ENCODE assay signal across 8 mouse cellular contexts in genomic region chr2:127271042-127271515, GRCm38 (mm10). TPM values are rescaled to one million over a fixed set of nuclear protein-coding genes. Genes with fewer than 3 reads are reported as not detected.
DNase-seq lines count a peak whose midpoint lies in the region; ATAC-seq and TF ChIP-seq lines count a peak whose summit lies in the region.

No protein-coding gene starts in this region.

- H3K27me3 ChIP-seq in forebrain, embryonic 13.5 days: no peaks in the 10 kb centered on the region
- H3K27me3 ChIP-seq in kidney, postnatal 0 days (ENCODE audit: insufficient read depth, low read length): no peaks in the 10 kb centered on the region

- peak; percentile 37 for DNase-seq in layer of hippocampus, adult 11-12 months (ENCODE audit: low spot score)
- no peak for DNase-seq in layer of hippocampus, postnatal 10 days (ENCODE audit: low spot score in 2 of 2)
- DNase-seq in adipocyte (ENCODE audit: low spot score): peak; percentile 65
- peak; percentile 35 for DNase-seq in kidney, postnatal 0 days (ENCODE audit: low spot score)
- no peak for DNase-seq in urinary bladder, postnatal 10 days (ENCODE audit: low spot score)
- no peak for DNase-seq in layer of hippocampus, adult 8-10 months (ENCODE audit: low spot score in 2 of 2)

- H3K4me3 ChIP-seq in forebrain, embryonic 13.5 days: peak overlapping the region; percentile 93
- H3K4me3 ChIP-seq in kidney, postnatal 0 days (replicated peaks; ENCODE audit: low read depth, low read length): peak overlapping the region; percentile 91
- peak overlapping the region; percentile 63 for H3K4me3 ChIP-seq in macrophage (ENCODE audit: inconsistent target)

- H3K4me2 ChIP-seq in forebrain, embryonic 13.5 days: peak overlapping the region; percentile 85
- H3K4me2 ChIP-seq in kidney, postnatal 0 days (ENCODE audit: low read length): peak overlapping the region; percentile 88

- no peak for ATAC-seq in forebrain, embryonic 13.5 days
- no peak for ATAC-seq in kidney, postnatal 0 days (replicated peaks; ENCODE audit: low FRiP score, low read depth)

- H3K27ac ChIP-seq in forebrain, embryonic 13.5 days: peak overlapping the region; percentile 91
- H3K27ac ChIP-seq in kidney, postnatal 0 days: peak overlapping the region; percentile 99
- H3K27ac ChIP-seq in macrophage: 0 out of 2 replicates have a peak overlapping the region, but pooled peaks have one; percentile 10

- WGBS in forebrain, embryonic 13.5 days: 13% methylated on average over 8 of the region's 8 CpGs
- WGBS in kidney, postnatal 0 days: 7% methylated on average over 8 of the region's 8 CpGs
- WGBS in macrophage (ENCODE audit: missing documents): 5% methylated on average over 8 of the region's 8 CpGs

- peaks cover 53% of the 10 kb centered on the region for H3K79me2 ChIP-seq in macrophage (ENCODE audit: inconsistent target)

- TF ChIP-seq CTCF in kidney, postnatal 0 days (IDR thresholded peaks at IDR 0.05; ENCODE audit: low read depth): no peak

- H3K4me1 ChIP-seq in forebrain, embryonic 13.5 days: peaks cover 28% of the 10 kb centered on the region
- peaks cover 2% of the 10 kb centered on the region; the same call in 1 of the 2 replicates for H3K4me1 ChIP-seq in kidney, postnatal 0 days (replicated peaks; ENCODE audit: insufficient read depth, low read length)

- no peaks in the 10 kb centered on the region for H3K9me3 ChIP-seq in forebrain, embryonic 13.5 days (replicated peaks)
- no peaks in the 10 kb centered on the region for H3K9me3 ChIP-seq in kidney, postnatal 0 days (replicated peaks; ENCODE audit: low read length)

- H3K36me3 ChIP-seq in forebrain, embryonic 13.5 days (ENCODE audit: poor library complexity, severe bottlenecking): peaks cover 3% of the 10 kb centered on the region; the same call in 1 of the 2 replicates
- no peaks in the 10 kb centered on the region for H3K36me3 ChIP-seq in kidney, postnatal 0 days (ENCODE audit: insufficient read depth, low read length)
- H3K36me3 ChIP-seq in macrophage (ENCODE audit: inconsistent target): no peaks in the 10 kb centered on the region

- H3K9ac ChIP-seq in forebrain, embryonic 13.5 days: peak overlapping the region; percentile 90
- H3K9ac ChIP-seq in kidney, postnatal 0 days (ENCODE audit: low read depth, low read length): peak overlapping the region; percentile 89

RNA-seq across cellular contexts. Expression of gene Stard7, which starts 1.1 kb away (rescaled TPM):
- 100 to 1,000 TPM; 169 to 186 TPM for total RNA-seq in layer of hippocampus, postnatal 10 days (2021)
- 82.4 and 87.3 TPM in 2 replicates for polyA plus RNA-seq in forebrain, embryonic 13.5 days (2015; fragmentation: Nextera tagmentation; extraction: Ambion mirVana)
- 83.4 and 86.5 TPM in 2 replicates for polyA plus RNA-seq in kidney, postnatal 0 days (2015; fragmentation: Nextera tagmentation; extraction: Ambion mirVana)
- total RNA-seq in macrophage (2018; cell fraction: chromatin; rRNA removed): 100 to 1,000 TPM in 10 of 26 experiments, 10 to 100 TPM in 16; 51.7 to 346 (median 79.5) TPM
- 10 to 100 TPM; 23.2 to 49.7 (median 28.3) TPM for total RNA-seq in macrophage (2018; cell fraction: cytosol; rRNA removed)
- total RNA-seq in macrophage (2018; cell fraction: nucleus; rRNA removed): 100 to 1,000 TPM in 5 of 26 experiments, 10 to 100 TPM in 21; 37.1 to 331 (median 70.5) TPM
- polyA plus RNA-seq in macrophage (2018): 14.5 to 35.9 TPM (median 26.1 TPM) in 3 replicates
- total RNA-seq in layer of hippocampus, adult 8-10 months (2022): 100 to 1,000 TPM; 100 to 119 (median 107) TPM

RNA-seq across cellular contexts. Expression of gene Tmem127, which starts 23.4 kb away (rescaled TPM):
- total RNA-seq in layer of hippocampus, postnatal 10 days (2021): 100 to 1,000 TPM; 119 to 121 TPM
- 33.7 and 38.6 TPM in 2 replicates for polyA plus RNA-seq in forebrain, embryonic 13.5 days (2015; fragmentation: Nextera tagmentation; extraction: Ambion mirVana)
- polyA plus RNA-seq in kidney, postnatal 0 days (2015; fragmentation: Nextera tagmentation; extraction: Ambion mirVana): 35.4 and 35.7 TPM in 2 replicates
- total RNA-seq in macrophage (2018; cell fraction: chromatin; rRNA removed): 10 to 100 TPM; 22.0 to 57.3 (median 36.0) TPM
- total RNA-seq in macrophage (2018; cell fraction: cytosol; rRNA removed): 10 to 100 TPM; 49.5 to 72.8 (median 64.1) TPM
- total RNA-seq in macrophage (2018; cell fraction: nucleus; rRNA removed): 100 to 1,000 TPM in 2 of 26 experiments, 10 to 100 TPM in 24; 37.8 to 107 (median 76.3) TPM
- 41.4 to 70.2 TPM (median 50.3 TPM) in 3 replicates for polyA plus RNA-seq in macrophage (2018)
- 10 to 100 TPM; 69.4 to 75.6 (median 72.4) TPM for total RNA-seq in layer of hippocampus, adult 8-10 months (2022)

RNA-seq across cellular contexts. Expression of gene Ciao1, which starts 23.5 kb away (rescaled TPM):
- total RNA-seq in layer of hippocampus, postnatal 10 days (2021): 10 to 100 TPM; 63.6 to 64.1 TPM
- 56.2 and 61.6 TPM in 2 replicates for polyA plus RNA-seq in forebrain, embryonic 13.5 days (2015; fragmentation: Nextera tagmentation; extraction: Ambion mirVana)
- polyA plus RNA-seq in kidney, postnatal 0 days (2015; fragmentation: Nextera tagmentation; extraction: Ambion mirVana): 67.8 and 70.4 TPM in 2 replicates
- total RNA-seq in macrophage (2018; cell fraction: chromatin; rRNA removed): 10 to 100 TPM in 16 of 26 experiments, 1 to 10 TPM in 10; 2.3 to 31.3 (median 14.5) TPM
- 10 to 100 TPM; 21.7 to 43.0 (median 35.1) TPM for total RNA-seq in macrophage (2018; cell fraction: cytosol; rRNA removed)
- total RNA-seq in macrophage (2018; cell fraction: nucleus; rRNA removed): 10 to 100 TPM in 25 of 26 experiments, 1 to 10 TPM in 1; 9.3 to 32.1 (median 18.0) TPM
- polyA plus RNA-seq in macrophage (2018): 34.0 to 44.5 TPM (median 35.1 TPM) in 3 replicates
- total RNA-seq in layer of hippocampus, adult 8-10 months (2022): 10 to 100 TPM; 73.1 to 81.0 (median 77.0) TPM

Comparison
In these comparisons a context has a peak if more than half of its experiments do, and no peak if none do; other contexts are left out.
1. DNase-seq: peak in layer of hippocampus, adult 11-12 months (single experiment), adipocyte (single experiment) and kidney, postnatal 0 days (single experiment); none in layer of hippocampus, postnatal 10 days (0 of 2), urinary bladder, postnatal 10 days (single experiment) and layer of hippocampus, adult 8-10 months (0 of 2).
2. H3K27ac ChIP-seq: peak in every context shown above with its lines; median percentile 99 in kidney, postnatal 0 days; 91 in forebrain, embryonic 13.5 days; 10 in macrophage.
3. Peak in every context shown above with its lines, with median percentiles within 50 percentile points of each other: H3K4me3 ChIP-seq.